Mouse (Mus musculus) adrenal gland, adult (tissue): ENCODE measurements at regions not wholly inside any gene's neighbourhood (a gene's known extent, or its start where the extent isn't known, plus 50 kb on each side); places are given as distances from the start of the nearest gene placed in this dataset.

Experiments
- DNase-seq, 2 experiments: peaks; one replicate each; pipeline ENCODE4 v3.0.0; 2022 to 2023; ENCODE audit warnings: low spot score in 1 of 2; ENCODE audit not compliant: inconsistent age in 2 of 2

DNA sequence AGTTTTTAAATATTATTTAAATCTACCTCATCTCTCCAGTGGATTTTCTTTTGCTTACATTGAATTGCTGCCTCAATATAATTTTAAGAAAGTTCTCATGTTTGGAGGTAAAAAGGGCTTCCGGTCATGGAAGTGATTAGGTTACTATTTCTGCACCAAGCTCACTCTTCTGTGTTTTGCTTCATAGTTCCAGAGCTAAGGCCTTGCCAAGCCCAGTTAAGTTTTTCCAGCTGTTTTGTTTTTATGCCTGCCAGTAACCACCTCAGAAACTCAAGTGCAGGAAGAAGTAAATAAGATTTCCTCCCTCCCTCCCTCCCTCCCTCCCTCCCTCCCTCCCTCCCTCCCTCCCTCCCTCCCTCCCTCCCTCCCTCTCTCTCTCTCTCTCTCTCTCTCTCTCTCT is 2466.1 kb downstream of the Poteg start:
- peak in 1 of 2 experiments; percentile 6 for DNase-seq

DNA sequence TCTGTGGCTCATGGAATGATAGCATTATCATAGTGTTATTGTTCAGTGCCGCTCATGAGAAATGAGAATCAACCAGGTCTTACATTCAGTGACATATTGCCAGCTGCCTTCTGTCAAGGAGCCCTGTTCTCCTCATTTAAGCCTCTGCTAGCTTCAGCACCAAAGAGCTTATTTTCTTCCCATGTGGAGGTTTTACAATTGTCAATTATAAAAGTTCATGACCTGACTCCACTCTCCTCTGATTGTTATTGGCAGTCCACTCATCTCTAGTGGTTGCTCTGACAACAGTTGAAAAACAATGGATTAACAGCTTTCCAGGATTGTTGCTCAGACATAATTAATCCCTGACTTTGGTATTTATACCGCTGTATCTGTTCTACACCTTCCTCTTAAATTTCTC is 2473.0 kb downstream of the Poteg start:
- DNase-seq: peak in 1 of 2 experiments; percentile 5

DNA sequence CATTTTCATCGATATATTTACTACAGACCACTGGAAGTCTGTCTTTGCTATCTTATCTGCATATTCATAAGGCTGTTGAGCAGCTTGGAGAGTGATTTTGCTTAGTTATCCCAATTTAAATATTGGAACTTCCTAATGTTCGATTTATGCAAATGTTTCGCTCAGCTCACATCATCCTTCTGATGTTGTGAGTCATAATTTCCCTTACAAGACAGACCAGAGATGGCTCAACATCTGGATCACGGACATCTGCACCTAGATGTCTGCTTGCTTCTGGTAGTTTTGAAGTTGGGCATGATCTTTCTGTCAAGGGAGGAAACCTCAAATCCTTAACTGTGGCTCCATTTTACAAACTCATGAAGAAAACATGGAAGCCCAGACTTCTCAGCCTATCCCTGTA is 2480.8 kb downstream of the Poteg start:
- DNase-seq: peak in 1 of 2 experiments; percentile 10

DNA sequence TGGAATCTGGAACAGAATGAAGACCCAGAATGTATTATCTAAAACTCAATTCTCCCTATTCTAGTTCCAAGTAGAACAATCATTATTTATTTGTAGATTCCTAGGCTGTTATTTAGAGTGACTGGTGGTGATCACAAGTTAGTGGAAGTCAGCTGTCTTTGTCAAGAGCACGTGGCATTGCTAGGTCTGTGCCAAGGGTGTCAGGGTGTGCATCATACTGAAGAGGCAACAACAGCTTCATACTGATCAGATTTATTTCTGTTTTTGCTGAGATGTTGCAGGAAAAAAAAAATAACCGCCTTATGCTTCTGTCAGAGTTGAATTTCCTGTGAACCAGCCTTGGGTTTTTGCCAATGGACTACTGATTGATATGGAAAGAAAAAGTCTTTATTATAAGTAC is 2513.9 kb downstream of the Poteg start:
- no peak for DNase-seq

DNA sequence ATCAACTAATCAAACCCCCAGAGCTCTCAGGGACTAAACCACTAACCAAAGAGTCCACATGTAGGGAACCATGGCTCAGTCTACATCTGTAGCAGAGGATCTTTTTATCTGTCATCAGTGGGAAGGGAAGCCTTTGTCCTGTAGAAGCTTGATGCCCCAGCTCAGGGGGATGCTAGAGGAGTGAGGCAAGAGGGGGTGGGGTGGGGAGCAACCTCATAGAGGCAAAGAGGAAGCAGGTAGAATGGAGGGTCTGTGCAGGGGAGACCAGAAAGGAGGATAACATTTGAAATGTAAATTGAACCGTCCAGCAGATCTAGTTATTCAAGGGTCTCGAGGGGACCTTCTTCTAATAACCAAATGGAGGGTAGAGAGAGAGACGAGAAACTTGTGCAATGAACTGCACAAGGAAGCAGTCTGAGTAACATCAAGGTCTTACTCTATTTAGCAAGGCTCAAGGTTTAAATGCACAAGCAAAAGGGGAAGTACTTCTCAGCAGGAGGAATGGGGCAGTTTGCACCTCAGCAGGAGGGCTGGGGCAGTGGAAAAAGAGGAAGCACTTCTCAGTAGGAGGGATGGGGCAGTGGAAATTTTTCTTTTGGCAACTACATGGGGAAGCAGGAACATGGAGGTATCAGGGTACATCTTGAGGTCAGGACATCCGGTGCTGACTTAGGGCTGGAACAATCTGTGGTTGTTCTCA is 2529.3 kb downstream of the Poteg start:
- DNase-seq: no peak

DNA sequence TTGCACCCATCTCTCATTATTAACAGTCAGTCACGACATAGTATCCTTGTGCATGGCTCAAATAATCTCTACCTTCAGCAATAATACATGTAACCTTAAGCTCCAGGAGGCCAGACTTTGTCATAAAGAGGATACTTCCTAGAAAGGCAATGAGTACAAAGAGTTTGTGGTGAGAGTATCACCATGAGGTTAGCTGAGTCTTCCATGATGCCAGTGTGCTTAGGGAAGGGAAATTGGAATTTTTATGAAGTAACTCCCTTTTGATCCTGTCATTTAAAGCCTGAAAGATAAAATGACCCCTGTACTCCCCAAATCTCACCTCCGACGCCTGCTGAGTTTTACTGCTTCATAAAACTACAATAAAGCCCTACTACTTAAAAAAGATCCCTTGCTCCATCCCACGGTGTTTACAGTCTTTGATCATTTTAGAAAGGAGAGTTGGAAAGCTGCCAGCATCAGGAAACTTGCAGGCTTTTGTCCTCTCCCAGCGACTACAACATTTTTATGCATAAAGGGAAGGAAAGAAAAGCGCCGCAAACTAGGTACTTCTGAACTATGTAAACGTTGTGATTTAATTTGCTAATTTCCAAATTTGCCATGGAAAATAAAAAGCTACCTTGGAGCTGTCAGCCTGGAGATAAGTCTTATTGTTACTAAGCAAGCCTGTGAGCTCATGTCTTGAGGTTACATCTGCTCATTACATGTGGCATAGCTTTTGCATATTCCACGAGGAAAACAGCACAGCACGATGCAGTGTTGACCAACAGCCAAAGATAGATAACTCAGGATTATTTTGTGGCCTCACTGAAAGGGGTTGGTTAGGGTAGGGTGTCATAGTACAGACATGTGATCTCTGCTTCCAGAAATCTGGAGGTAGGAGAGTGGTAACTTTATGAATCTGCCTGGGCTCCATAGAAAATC is 2531.4 kb downstream of the Poteg start:
- DNase-seq: peak in 1 of 2 experiments; percentile 34

DNA sequence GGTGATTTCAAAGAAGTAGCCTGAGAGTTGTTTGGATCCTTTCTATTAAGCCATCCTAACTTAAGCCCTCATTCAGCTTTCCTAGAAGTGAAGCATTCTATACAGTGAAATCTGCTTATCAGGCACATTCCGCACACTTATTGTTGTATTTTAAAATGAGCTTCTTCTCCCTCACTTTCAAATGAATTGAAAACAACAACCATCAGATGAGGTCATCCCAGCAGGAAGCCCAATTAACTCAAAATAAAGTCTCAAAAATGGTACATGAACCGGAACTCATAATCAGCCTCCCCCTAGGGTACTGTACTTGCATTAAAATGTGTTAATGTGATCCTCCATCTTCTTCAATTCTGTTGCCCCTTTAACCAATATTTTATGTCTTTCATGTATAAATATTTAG is 2545.1 kb downstream of the Poteg start:
- DNase-seq: no peak

DNA sequence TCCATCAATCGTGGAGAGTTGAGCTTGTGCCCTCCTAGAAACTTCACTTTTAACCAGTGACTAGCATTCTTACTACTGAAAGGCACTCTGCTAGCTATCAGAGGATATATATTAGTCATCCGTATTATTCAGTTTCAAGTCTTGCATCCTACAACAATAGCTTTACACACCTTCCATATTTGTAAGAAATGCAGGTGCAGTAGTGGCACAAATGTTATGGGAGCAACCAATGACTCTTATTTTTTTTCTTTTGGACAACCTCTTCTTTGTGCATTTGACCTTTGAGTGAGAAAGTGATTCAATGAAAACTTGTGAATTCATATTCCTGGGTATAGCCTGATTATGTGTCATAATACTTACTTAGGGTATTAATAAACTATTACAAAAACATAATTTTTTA is 2551.9 kb downstream of the Poteg start:
- DNase-seq: no peak
